Mouse (Mus musculus): Measurements from ENCODE around the gene Plac9a.
A peak's percentile ranks its signal among the peaks of the same experiment; 100 is the strongest.
"Not testable (repeated sequence)": the region's sequence is repeated elsewhere in the genome, so short reads cannot be mapped to it uniquely, and the experiment has no call there.

The Plac9a gene

GRCm38 (mm10) chr14:25865251-25865650, 37.6 kb downstream of the Plac9a start:
- no peak for DNase-seq (ENCODE audit: inconsistent age in 2 of 2, low spot score in 1 of 2)

GRCm38 (mm10) chr14:25863721-25864120, 39.2 kb downstream of the Plac9a start:
- DNase-seq (ENCODE audit: inconsistent age in 2 of 2, low spot score in 1 of 2), result no peak

- no peak for DNase-seq (ENCODE audit: inconsistent age in 2 of 2, low spot score in 1 of 2)
Measured at GRCm38 (mm10) chr14:25861771-25862530, 40.9 kb downstream of the Plac9a start.

GRCm38 (mm10) chr14:25857940-25858339, 45.0 kb downstream of the Plac9a start:
- no peak for DNase-seq (ENCODE audit: inconsistent age in 2 of 2, low spot score in 1 of 2)

- peak; percentile 53 to 77 for DNase-seq (ENCODE audit: inconsistent age in 2 of 2, low spot score in 1 of 2)
Measured at GRCm38 (mm10) chr14:25857168-25857621, 45.7 kb downstream of the Plac9a start.

GRCm38 (mm10) chr14:25855241-25855885, 47.5 kb downstream of the Plac9a start:
- peak in 1 of 2 experiments; percentile 46 for DNase-seq (ENCODE audit: inconsistent age in 2 of 2, low spot score in 1 of 2)

GRCm38 (mm10) chr14:25853717-25854452, 49.0 kb downstream of the Plac9a start:
- peak in 1 of 2 experiments; percentile 48 for DNase-seq (ENCODE audit: inconsistent age in 2 of 2, low spot score in 1 of 2)

- DNase-seq (ENCODE audit: inconsistent age in 2 of 2, low spot score in 1 of 2), result no peak
Measured at GRCm38 (mm10) chr14:25853295-25853694, 49.6 kb downstream of the Plac9a start.

- no peak for DNase-seq (ENCODE audit: inconsistent age in 2 of 2, low spot score in 1 of 2)
Measured at GRCm38 (mm10) chr14:25852121-25852561, 50.8 kb downstream of the Plac9a start.

GRCm38 (mm10) chr14:25851189-25851588, 51.7 kb downstream of the Plac9a start:
- no peak for DNase-seq (ENCODE audit: inconsistent age in 2 of 2, low spot score in 1 of 2)

- no peak for DNase-seq (ENCODE audit: inconsistent age in 2 of 2, low spot score in 1 of 2)
Measured at GRCm38 (mm10) chr14:25850433-25850832, 52.5 kb downstream of the Plac9a start.

GRCm38 (mm10) chr14:25848708-25849107, 54.2 kb downstream of the Plac9a start:
- DNase-seq (ENCODE audit: inconsistent age in 2 of 2, low spot score in 1 of 2), result not testable (repeated sequence)

GRCm38 (mm10) chr14:25848237-25848636, 54.7 kb downstream of the Plac9a start:
- peak in 1 of 2 experiments; percentile 36 for DNase-seq (ENCODE audit: inconsistent age in 2 of 2, low spot score in 1 of 2)

- DNase-seq (ENCODE audit: inconsistent age in 2 of 2, low spot score in 1 of 2), result peak in 1 of 2 experiments; percentile 36
Measured at GRCm38 (mm10) chr14:25847660-25848059, 55.2 kb downstream of the Plac9a start.

- DNase-seq (ENCODE audit: inconsistent age in 2 of 2, low spot score in 1 of 2), result peak in 1 of 2 experiments; percentile 29
Measured at GRCm38 (mm10) chr14:25846516-25846915, 56.4 kb downstream of the Plac9a start.

- DNase-seq (ENCODE audit: inconsistent age in 2 of 2, low spot score in 1 of 2), result peak in 1 of 2 experiments; percentile 26
Measured at GRCm38 (mm10) chr14:25845832-25846383, 57.0 kb downstream of the Plac9a start.

GRCm38 (mm10) chr14:25844372-25844771, 58.5 kb downstream of the Plac9a start:
- peak in 1 of 2 experiments; percentile 20 for DNase-seq (ENCODE audit: inconsistent age in 2 of 2, low spot score in 1 of 2)

- peak in 1 of 2 experiments; percentile 86 for DNase-seq (ENCODE audit: inconsistent age in 2 of 2, low spot score in 1 of 2)
Measured at GRCm38 (mm10) chr14:25842688-25843003, 60.3 kb downstream of the Plac9a start.

GRCm38 (mm10) chr14:25841991-25842687, 60.8 kb downstream of the Plac9a start, which contains the start of gene Anxa11:
Gene Anxa11, plus strand, starts transcription at chr14:25842156.
- peak; percentile 91 to 97 for DNase-seq (ENCODE audit: inconsistent age in 2 of 2, low spot score in 1 of 2)

- no peak for DNase-seq (ENCODE audit: inconsistent age in 2 of 2, low spot score in 1 of 2)
Measured at GRCm38 (mm10) chr14:25841579-25841978, 61.3 kb downstream of the Plac9a start.

Measured in adrenal gland, adult (tissue).